ENCODE assay signal across 8 mouse cellular contexts in genomic region chr6:128760416-128761143, GRCm38 (mm10). TPM values are rescaled to one million over a fixed set of nuclear protein-coding genes. Genes with fewer than 3 reads are reported as not detected.
DNase-seq lines count a peak whose midpoint lies in the region; ATAC-seq and TF ChIP-seq lines count a peak whose summit lies in the region.
"Not testable (repeated sequence)": the region's sequence is repeated elsewhere in the genome, so short reads cannot be mapped to it uniquely, and the experiment has no call there.

No protein-coding gene starts in this region.

- H3K27ac ChIP-seq in ES-E14 (ENCODE audit: insufficient read depth, low read depth, low read length, poor library complexity, severe bottlenecking): peak overlapping the region; percentile 54; the same call in 1 of the 2 replicates
- H3K27ac ChIP-seq in forebrain, embryonic 15.5 days (replicated peaks): peak overlapping the region; percentile 95
- peak overlapping the region; percentile 95 for H3K27ac ChIP-seq in layer of hippocampus, adult 2 months
- peak overlapping the region; percentile 95 for H3K27ac ChIP-seq in neural tube, embryonic 15.5 days (replicated peaks)

- H3K4me3 ChIP-seq in ES-E14 (ENCODE audit: insufficient read depth in 1 of 2, low read depth in 1 of 2, low read length in 2 of 2, poor library complexity in 1 of 2, severe bottlenecking in 1 of 2): peak overlapping the region; percentile 77 to 87
- H3K4me3 ChIP-seq in forebrain, embryonic 15.5 days: peak overlapping the region; percentile 75
- peak overlapping the region; percentile 72 for H3K4me3 ChIP-seq in layer of hippocampus, adult 2 months
- H3K4me3 ChIP-seq in lung, adult 2 months (replicated peaks; ENCODE audit: extremely low read depth, low read depth, low read length): peak overlapping the region; percentile 100
- H3K4me3 ChIP-seq in neural tube, embryonic 15.5 days (replicated peaks): peak overlapping the region; percentile 65

- H3K9ac ChIP-seq in ES-E14 (ENCODE audit: insufficient read depth, low read depth, low read length, poor library complexity, severe bottlenecking): peak overlapping the region; percentile 81
- peak overlapping the region; percentile 70 for H3K9ac ChIP-seq in forebrain, embryonic 15.5 days (replicated peaks)
- H3K9ac ChIP-seq in neural tube, embryonic 15.5 days (replicated peaks): peak overlapping the region; percentile 69

- intact Hi-C loops in heart, postnatal 25 days (cut with DNase I): not testable (repeated sequence)

- ATAC-seq in forebrain, embryonic 15.5 days (replicated peaks): peak; percentile 65
- ATAC-seq in neural tube, embryonic 15.5 days (ENCODE audit: low FRiP score): peak; percentile 84

- peak overlapping the region; percentile 37 for H3K4me2 ChIP-seq in forebrain, embryonic 15.5 days (replicated peaks)
- H3K4me2 ChIP-seq in neural tube, embryonic 15.5 days: peak overlapping the region; percentile 57

- peak; percentile 56 for DNase-seq in ES-E14 (ENCODE audit: low read depth, low spot score)
- peak; percentile 95 for DNase-seq in cerebellum, adult 11-12 months
- DNase-seq in heart, postnatal 25 days (ENCODE audit: low spot score): peak; percentile 75
- peak; percentile 87 for DNase-seq in layer of hippocampus, adult 2 months (ENCODE audit: low spot score in 2 of 2)
- peak; percentile 91 for DNase-seq in lung, adult 2 months
- peak; percentile 90 for DNase-seq in testis, postnatal 10 days (ENCODE audit: low spot score)

- H3K36me3 ChIP-seq in ES-E14 (ENCODE audit: control insufficient read depth, insufficient read depth, low read length, poor library complexity, severe bottlenecking); forebrain, embryonic 15.5 days; neural tube, embryonic 15.5 days: not testable (repeated sequence)

- WGBS in forebrain, embryonic 15.5 days: under 1% methylated on average over 44 of the region's 44 CpGs
- WGBS in lung, adult 2 months: under 1% methylated on average over 44 of the region's 44 CpGs
- WGBS in neural tube, embryonic 15.5 days: under 1% methylated on average over 44 of the region's 44 CpGs

- in situ Hi-C loops in ES-E14 (cut with MboI; ENCODE audit: low sequenced_read_pairs in 2 of 2, unreplicated experiment in 2 of 2): loop anchor here in 1 of 2 experiments (5.0 kb wide), 1 partner anchor 37 kb away; no protein-coding TSS in a partner anchor

- H3K4me1 ChIP-seq in ES-E14 (ENCODE audit: control insufficient read depth in 2 of 2, insufficient read depth in 2 of 2, low read length in 2 of 2, poor library complexity in 1 of 2); forebrain, embryonic 15.5 days; lung, adult 2 months (ENCODE audit: control insufficient read depth, insufficient read depth, low read length): not testable (repeated sequence)
- H3K4me1 ChIP-seq in neural tube, embryonic 15.5 days: peaks cover 16% of the 10 kb centered on the region

- not testable (repeated sequence) for H3K9me3 ChIP-seq in ES-E14 (ENCODE audit: control insufficient read depth, insufficient read depth, low read depth, low read length); forebrain, embryonic 15.5 days; neural tube, embryonic 15.5 days (replicated peaks)

- H3K27me3 ChIP-seq in forebrain, embryonic 15.5 days; neural tube, embryonic 15.5 days (replicated peaks): not testable (repeated sequence)

- TF ChIP-seq POLR2A in lung, adult 2 months (IDR thresholded peaks at IDR 0.05; ENCODE audit: borderline replicate concordance, extremely low read depth, low read depth, low read length): peak; percentile 67; the same call in 1 of the 2 replicates

- peak; percentile 84 for TF ChIP-seq CTCF in layer of hippocampus, adult 2 months (conservative IDR thresholded peaks at IDR 0.05)
- TF ChIP-seq CTCF in lung, adult 2 months (IDR thresholded peaks at IDR 0.05; ENCODE audit: insufficient read depth, low read length): peak; percentile 53

TF ChIP-seq in ES-E14, 5 proteins besides CTCF, POLR2A, EP300 and RAD21:
- peak; percentile 83 for TF ChIP-seq ZNF384 (IDR thresholded peaks at IDR 0.05; ENCODE audit: low read depth, low read length)
- peak; percentile 71 for TF ChIP-seq MAFK (IDR thresholded peaks at IDR 0.05; ENCODE audit: insufficient read depth, low read depth, low read length)

RNA-seq across cellular contexts. Expression of gene Klrb1c, which starts 28.4 kb away (rescaled TPM):
- 0.13 TPM in 1 of 2 replicates, not detected in the other for total RNA-seq in ES-E14 (2012; rRNA removed)
- polyA plus RNA-seq in forebrain, embryonic 15.5 days (2015; fragmentation: Nextera tagmentation; extraction: Ambion mirVana): not detected in 2 replicates
- total RNA-seq in heart, postnatal 25 days (2021): under 1 TPM in 1 of 2 experiments, not detected in 1; 0.28 TPM
- not detected for total RNA-seq in layer of hippocampus, adult 2 months (2021)
- polyA plus RNA-seq in lung, adult 2 months (2012; rRNA removed): 1.8 and 2.6 TPM in 2 replicates
- 0.09 and 0.70 TPM in 2 replicates for polyA plus RNA-seq in neural tube, embryonic 15.5 days (2015; fragmentation: Nextera tagmentation; extraction: Ambion mirVana)

RNA-seq across cellular contexts. Expression of gene Klrb1, which starts 37.7 kb away (rescaled TPM):
- total RNA-seq in ES-E14 (2012; rRNA removed): not detected in 2 replicates
- polyA plus RNA-seq in forebrain, embryonic 15.5 days (2015; fragmentation: Nextera tagmentation; extraction: Ambion mirVana): 0.26 TPM in 1 of 2 replicates, not detected in the other
- total RNA-seq in heart, postnatal 25 days (2021): not detected
- total RNA-seq in layer of hippocampus, adult 2 months (2021): not detected
- polyA plus RNA-seq in lung, adult 2 months (2012; rRNA removed): 0.22 TPM in 1 of 2 replicates, not detected in the other
- 0.95 and 1.00 TPM in 2 replicates for polyA plus RNA-seq in neural tube, embryonic 15.5 days (2015; fragmentation: Nextera tagmentation; extraction: Ambion mirVana)

Comparison
In these comparisons a context has a peak if more than half of its experiments do, and no peak if none do; other contexts are left out.
1. Peak in every context shown above with its lines: DNase-seq, ATAC-seq, H3K4me3 ChIP-seq and H3K27ac ChIP-seq.